Mouse (Mus musculus) left cerebral cortex, postnatal 36 days (tissue): ENCODE results near the gene Hsf2bp. TPM values are rescaled to one million over a fixed set of nuclear protein-coding genes. Genes with fewer than 3 reads are reported as not detected.

Experiments used
- DNase-seq, 2 experiments: peaks; one replicate each; pipeline ENCODE4 v3.0.0; 2021 to 2022; ENCODE audit warnings: low spot score in 2 of 2, mixed read lengths in 1 of 2
- intact Hi-C: fragments of 180-260 bp; cut with DNase I; formaldehyde crosslinking; loops from one replicate; pipeline ENCODE4 v1.15.1; 2025
- total RNA-seq, 2 experiments: library from RNA; stranded (reverse); gene quantifications; 2 replicates each; pipeline ENCODE4 v1.2.3; 2021

The Hsf2bp gene
- total RNA-seq, 2 experiments from 2014 or later = 0.64 to 1.4 TPM

GRCm38 (mm10) chr17:31919599-31919998, 116.5 kb downstream of the Hsf2bp start:
- no peak for DNase-seq
- intact Hi-C loops = no loop called here

- no peak for DNase-seq
- intact Hi-C loops = no loop called here
Measured at GRCm38 (mm10) chr17:31918374-31918773, 117.8 kb downstream of the Hsf2bp start.

- DNase-seq = no peak
- intact Hi-C loops = no loop called here
Measured at GRCm38 (mm10) chr17:31916461-31916775, 119.7 kb downstream of the Hsf2bp start.

GRCm38 (mm10) chr17:31915756-31916460, 120.2 kb downstream of the Hsf2bp start:
- intact Hi-C loops = no loop called here

GRCm38 (mm10) chr17:31914323-31914722, 121.8 kb downstream of the Hsf2bp start:
- no peak for DNase-seq
- intact Hi-C loops = no loop called here

More at GRCm38 (mm10) chr17:31915756-31916460, 120.2 kb downstream of the Hsf2bp start:
- no peak for DNase-seq

GRCm38 (mm10) chr17:31912881-31913662, 123.1 kb downstream of the Hsf2bp start:
- intact Hi-C loops = no loop called here
- no peak for DNase-seq

- DNase-seq = no peak
- intact Hi-C loops = no loop called here
Measured at GRCm38 (mm10) chr17:31912387-31912786, 123.8 kb downstream of the Hsf2bp start.

- no peak for DNase-seq
- intact Hi-C loops = no loop called here
Measured at GRCm38 (mm10) chr17:31908966-31909365, 127.2 kb downstream of the Hsf2bp start.

GRCm38 (mm10) chr17:31906441-31906840, 129.7 kb downstream of the Hsf2bp start:
- intact Hi-C loops = no loop called here
- DNase-seq = no peak

- intact Hi-C loops = no loop called here
Measured at GRCm38 (mm10) chr17:31905791-31906211, 130.3 kb downstream of the Hsf2bp start.

GRCm38 (mm10) chr17:31905201-31905790, 130.9 kb downstream of the Hsf2bp start:
- intact Hi-C loops = no loop called here
- DNase-seq = no peak

More at GRCm38 (mm10) chr17:31905791-31906211, 130.3 kb downstream of the Hsf2bp start:
- DNase-seq = no peak

- intact Hi-C loops = no loop called here
- DNase-seq = no peak
Measured at GRCm38 (mm10) chr17:31904036-31904435, 132.1 kb downstream of the Hsf2bp start.

- intact Hi-C loops = no loop called here
- DNase-seq = no peak
Measured at GRCm38 (mm10) chr17:31902630-31903198, 133.4 kb downstream of the Hsf2bp start.

- no peak for DNase-seq
- intact Hi-C loops = no loop called here
Measured at GRCm38 (mm10) chr17:31901461-31902204, 134.5 kb downstream of the Hsf2bp start.

- intact Hi-C loops = no loop called here
- no peak for DNase-seq
Measured at GRCm38 (mm10) chr17:31898941-31899340, 137.2 kb downstream of the Hsf2bp start.

- intact Hi-C loops = no loop called here
- no peak for DNase-seq
Measured at GRCm38 (mm10) chr17:31897186-31897793, 138.9 kb downstream of the Hsf2bp start.

- intact Hi-C loops = no loop called here
- no peak for DNase-seq
Measured at GRCm38 (mm10) chr17:31896751-31897150, 139.4 kb downstream of the Hsf2bp start.

GRCm38 (mm10) chr17:31896311-31896710, 139.8 kb downstream of the Hsf2bp start:
- intact Hi-C loops = no loop called here
- no peak for DNase-seq
